Comparison of ENCODE assay signal across 8 mouse cellular contexts in the genomic region with DNA sequence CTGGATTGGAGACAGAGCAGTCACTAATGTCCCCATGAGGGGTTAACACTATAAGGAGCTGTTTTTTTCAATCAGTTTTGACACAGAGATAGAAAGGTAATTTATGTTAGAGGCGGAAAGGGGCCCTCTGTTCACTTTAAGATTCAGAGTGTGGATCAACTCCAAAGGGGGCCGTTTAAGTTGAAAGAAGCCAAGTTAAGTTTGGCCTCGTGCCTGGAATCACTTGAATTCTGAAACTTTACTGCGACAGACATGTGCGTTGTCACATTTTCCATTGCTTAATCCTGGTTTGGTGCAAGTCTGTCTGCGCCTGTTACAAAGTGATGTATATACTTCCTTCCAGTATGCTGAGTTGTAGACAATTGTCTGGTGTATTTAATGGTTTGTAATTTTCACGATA. TPM values are rescaled to one million over a fixed set of nuclear protein-coding genes. Genes with fewer than 3 reads are reported as not detected.
DNase-seq lines count a peak whose midpoint lies in the region; ATAC-seq lines count a peak whose summit lies in the region.

No protein-coding gene starts in this region.

- peaks cover 39% of the 10 kb centered on the region for H3K4me1 ChIP-seq in embryonic facial prominence, embryonic 12.5 days
- H3K4me1 ChIP-seq in heart, embryonic 16.5 days (ENCODE audit: control insufficient read depth, insufficient read depth, low read length), result peaks cover 22% of the 10 kb centered on the region

- peak overlapping the region; percentile 5; the same call in 1 of the 2 replicates for H3K4me2 ChIP-seq in embryonic facial prominence, embryonic 12.5 days (replicated peaks)
- peak overlapping the region; percentile 36; the same call in 1 of the 2 replicates for H3K4me2 ChIP-seq in heart, embryonic 16.5 days (ENCODE audit: low read depth, low read length)

- no peaks in the 10 kb centered on the region for H3K27me3 ChIP-seq in embryonic facial prominence, embryonic 12.5 days
- no peaks in the 10 kb centered on the region for H3K27me3 ChIP-seq in heart, embryonic 16.5 days (ENCODE audit: control insufficient read depth, insufficient read depth, low read length)

- DNase-seq in left cerebral cortex, postnatal 10 days (ENCODE audit: extremely low spot score in 1 of 2, low spot score in 2 of 2), result peak; percentile 36 to 54
- DNase-seq in left cerebral cortex, postnatal 36 days (ENCODE audit: low spot score in 2 of 2), result no peak
- DNase-seq in lung, postnatal 14 days, result peak; percentile 67
- DNase-seq in cerebellum, adult 9-11 months, result no peak

- 35% methylated on average over 7 of the region's 7 CpGs for WGBS in embryonic facial prominence, embryonic 12.5 days
- WGBS in heart, embryonic 16.5 days, result 17% methylated on average over 7 of the region's 7 CpGs

- intact Hi-C loops in left cerebral cortex, postnatal 10 days (cut with DNase I), result no loop called here
- intact Hi-C loops in left cerebral cortex, postnatal 36 days (cut with DNase I), result no loop called here

- peak overlapping the region; percentile 73; the same call in 1 of the 2 replicates for H3K27ac ChIP-seq in embryonic facial prominence, embryonic 12.5 days
- peak overlapping the region; percentile 66 for H3K27ac ChIP-seq in heart, embryonic 16.5 days (ENCODE audit: low read length)

- no peaks in the 10 kb centered on the region for H3K9me3 ChIP-seq in embryonic facial prominence, embryonic 12.5 days
- H3K9me3 ChIP-seq in heart, embryonic 16.5 days (replicated peaks; ENCODE audit: control insufficient read depth, low read length), result no peaks in the 10 kb centered on the region

- no peaks in the 10 kb centered on the region for H3K36me3 ChIP-seq in embryonic facial prominence, embryonic 12.5 days
- H3K36me3 ChIP-seq in heart, embryonic 16.5 days (ENCODE audit: control insufficient read depth, insufficient read depth), result no peaks in the 10 kb centered on the region

- H3K4me3 ChIP-seq in embryonic facial prominence, embryonic 12.5 days, result no peak overlapping the region
- no peak overlapping the region for H3K4me3 ChIP-seq in heart, embryonic 16.5 days (ENCODE audit: low read length)

- no peak overlapping the region for H3K9ac ChIP-seq in embryonic facial prominence, embryonic 12.5 days
- no peak overlapping the region for H3K9ac ChIP-seq in heart, embryonic 16.5 days (ENCODE audit: low read length)

- ATAC-seq in embryonic facial prominence, embryonic 12.5 days (ENCODE audit: insufficient number of reproducible peaks, insufficient read depth, low FRiP score, low TSS enrichment), result no peak
- ATAC-seq in heart, embryonic 16.5 days (replicated peaks; ENCODE audit: extremely low read depth, insufficient read depth, low FRiP score), result peak; percentile 79
- ATAC-seq in CD4-positive, CD25-positive, alpha-beta regulatory T cell, adult 4 months, result no peak
- no peak for ATAC-seq in activated CD4-positive, CD25-positive, alpha-beta regulatory T cell, adult 4 months

RNA-seq across cellular contexts. Expression of a gene that starts 3.0 kb away (rescaled TPM):
- total RNA-seq in left cerebral cortex, postnatal 10 days (2021), result 1 to 10 TPM in 1 of 2 experiments, under 1 TPM in 1; 0.57 to 1.1 TPM
- total RNA-seq in left cerebral cortex, postnatal 36 days (2021), result 1 to 10 TPM; 1.1 to 1.3 TPM
- polyA plus RNA-seq in embryonic facial prominence, embryonic 12.5 days (2016; fragmentation: Nextera tagmentation; extraction: Ambion mirVana), result 4.3 and 4.4 TPM in 2 replicates
- 4.2 and 5.3 TPM in 2 replicates for polyA plus RNA-seq in heart, embryonic 16.5 days (2015; fragmentation: Nextera tagmentation; extraction: Ambion mirVana)
- polyA plus RNA-seq in CD4-positive, CD25-positive, alpha-beta regulatory T cell, adult 4 months (2017; shearing (Covaris generic)), result not detected
- polyA plus RNA-seq in activated CD4-positive, CD25-positive, alpha-beta regulatory T cell, adult 4 months (2017; shearing (Covaris generic)), result not detected

Comparison
In these comparisons a context has a peak if more than half of its experiments do, and no peak if none do; other contexts are left out.
1. DNase-seq: peak in left cerebral cortex, postnatal 10 days (2 of 2) and lung, postnatal 14 days (single experiment); none in left cerebral cortex, postnatal 36 days (0 of 2) and cerebellum, adult 9-11 months (single experiment).